Mouse (Mus musculus) heart, embryonic 16.5 days (tissue): ENCODE results near the gene Catsperd. TPM values are rescaled to one million over a fixed set of nuclear protein-coding genes. Genes with fewer than 3 reads are reported as not detected.

ENCODE experiments used
- ATAC-seq: fragments of 200-750 bp; cut with Nextera tagmentation; replicated peaks from 2 replicates; pipeline ENCODE4 v1.8.0; 2017; ENCODE audit warnings: moderate number of reproducible peaks; ENCODE audit not compliant: insufficient read depth, low FRiP score; ENCODE audit errors: extremely low read depth
- H3K27ac ChIP-seq: fragments of 300-500 bp; sonication (generic); 2 replicates; pipeline ENCODE4 v1.5.1; 2014; ENCODE audit warnings: mild to moderate bottlenecking, low read length, control low read depth, moderate library complexity
- H3K27me3 ChIP-seq: fragments of 300-500 bp; sonication (generic); 2 replicates; pipeline ENCODE4 v1.6.1; 2014; ENCODE audit warnings: low read length, mixed read lengths; ENCODE audit not compliant: control insufficient read depth, insufficient read depth
- H3K36me3 ChIP-seq: fragments of 300-500 bp; sonication (generic); 2 replicates; pipeline ENCODE4 v1.6.1; 2014; ENCODE audit not compliant: control insufficient read depth, insufficient read depth
- H3K4me1 ChIP-seq: fragments of 300-500 bp; sonication (generic); 2 replicates; pipeline ENCODE4 v1.6.1; 2014; ENCODE audit warnings: low read length, mixed read lengths; ENCODE audit not compliant: control insufficient read depth, insufficient read depth
- H3K4me2 ChIP-seq: fragments of 300-500 bp; sonication (generic); 2 replicates; pipeline ENCODE4 v1.6.1; 2014; ENCODE audit warnings: low read depth, mild to moderate bottlenecking, control low read depth, low read length
- H3K4me3 ChIP-seq: fragments of 300-500 bp; sonication (generic); 2 replicates; pipeline ENCODE4 v1.5.1; 2014; ENCODE audit warnings: mild to moderate bottlenecking, control low read depth, low read length
- H3K9ac ChIP-seq: fragments of 300-500 bp; sonication (generic); 2 replicates; pipeline ENCODE4 v1.6.1; 2014; ENCODE audit warnings: low read length, control low read depth
- H3K9me3 ChIP-seq: fragments of 300-500 bp; sonication (generic); replicated peaks from 2 replicates; pipeline ENCODE4 v1.6.1; 2016; ENCODE audit warnings: low read length; ENCODE audit not compliant: control insufficient read depth
- WGBS: fragments of 180-500 bp; shearing (Covaris S2); extraction: QIAGEN DNeasy Blood & Tissue Kit; methylation state at CpG from one replicate; pipeline ENCODE4 v1.1.7; 2014; 5-methylcytosine and 5-hydroxymethylcytosine counted together
- polyA plus RNA-seq: library from polyadenylated mRNA; unstranded; fragments of >200 nt; fragmentation: Nextera tagmentation; extraction: Ambion mirVana; gene quantifications from 2 replicates; pipeline ENCODE4 v1.2.1, GENCODE M21; 2015

The Catsperd gene
- polyA plus RNA-seq, 1 experiment from 2014 or later, result 0.29 TPM

DNA sequence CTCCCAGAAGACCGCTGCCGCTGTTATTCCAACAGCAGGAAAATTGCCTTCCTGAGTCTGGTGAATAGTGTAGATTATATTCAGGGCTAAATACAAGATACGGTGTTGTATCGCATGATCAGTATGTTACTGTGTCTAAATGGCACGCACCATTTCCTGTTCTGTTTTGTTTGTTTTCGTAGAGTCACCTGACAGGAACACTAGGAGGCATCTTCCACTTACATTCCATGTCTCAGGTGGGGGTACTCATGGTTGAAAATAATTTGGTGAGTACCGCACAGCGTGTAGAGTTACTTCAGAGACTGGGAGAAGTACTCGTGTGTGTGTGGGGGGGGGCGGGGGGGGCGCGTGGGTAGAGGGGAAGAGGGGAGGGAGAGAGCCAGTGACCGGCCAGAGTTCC is 19.6 kb downstream of the Catsperd start:
- no peaks in the 10 kb centered on the region for H3K4me1 ChIP-seq
- no peaks in the 10 kb centered on the region for H3K27me3 ChIP-seq
- no peak for ATAC-seq
- H3K9ac ChIP-seq, result no peak overlapping the region
- no peaks in the 10 kb centered on the region for H3K9me3 ChIP-seq
- WGBS, result 51% methylated on average over 11 of the region's 13 CpGs
- H3K36me3 ChIP-seq, result no peaks in the 10 kb centered on the region
- H3K27ac ChIP-seq, result no peak overlapping the region
- H3K4me2 ChIP-seq, result peak overlapping the region; percentile 16; the same call in 1 of the 2 replicates
- H3K4me3 ChIP-seq, result no peak overlapping the region

DNA sequence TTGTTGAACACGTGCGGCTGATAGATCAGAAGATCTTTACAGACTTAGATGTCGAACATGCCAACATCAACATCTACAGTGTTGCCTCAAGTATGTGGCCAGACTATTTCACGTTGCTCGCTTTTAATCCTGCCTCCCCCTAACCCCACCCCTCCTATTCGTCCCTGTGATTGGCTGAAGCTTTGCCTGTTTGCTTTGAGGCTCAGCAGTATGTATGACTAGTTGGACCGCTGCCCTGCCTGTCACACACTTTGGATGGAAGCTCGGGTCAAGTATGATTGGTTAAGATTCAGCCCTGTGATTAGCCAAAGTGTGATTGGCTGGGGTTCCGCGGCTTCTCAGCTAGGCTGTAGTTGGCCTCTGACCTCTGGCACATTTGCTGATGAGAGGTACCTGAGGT is 23.9 kb downstream of the Catsperd start:
- no peak overlapping the region for H3K4me2 ChIP-seq
- WGBS, result 26% methylated on average over 10 of the region's 10 CpGs
- no peaks in the 10 kb centered on the region for H3K36me3 ChIP-seq
- no peak for ATAC-seq
- H3K4me3 ChIP-seq, result no peak overlapping the region
- H3K4me1 ChIP-seq, result no peaks in the 10 kb centered on the region
- 0 out of 2 replicates have a peak, but pooled peaks cover 2% of the 10 kb centered on the region for H3K27me3 ChIP-seq
- no peak overlapping the region for H3K9ac ChIP-seq
- no peaks in the 10 kb centered on the region for H3K9me3 ChIP-seq
- H3K27ac ChIP-seq, result no peak overlapping the region

DNA sequence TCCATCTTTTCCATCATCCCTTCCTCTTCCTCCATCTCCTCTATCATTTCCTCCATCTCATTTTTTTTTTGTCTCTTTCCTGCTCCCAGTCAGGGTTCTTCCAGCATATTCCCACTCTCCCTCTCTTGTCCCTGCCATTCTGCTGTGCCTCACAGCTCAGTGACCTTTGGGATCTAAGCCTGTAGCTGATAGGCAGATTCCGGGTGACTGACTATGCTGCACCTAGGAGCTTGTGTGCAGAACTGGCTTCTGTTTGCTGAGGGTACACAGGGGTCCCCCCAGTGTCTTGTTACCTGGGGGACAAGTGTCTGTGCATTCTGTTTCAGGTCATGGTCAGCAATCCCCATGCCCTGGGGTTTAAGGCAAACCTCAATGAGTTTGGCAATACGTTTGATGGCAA is 26.8 kb downstream of the Catsperd start:
- no peaks in the 10 kb centered on the region for H3K36me3 ChIP-seq
- H3K27ac ChIP-seq, result no peak overlapping the region
- H3K4me1 ChIP-seq, result no peaks in the 10 kb centered on the region
- 65% methylated on average over 2 of the region's 2 CpGs for WGBS
- H3K9ac ChIP-seq, result no peak overlapping the region
- H3K4me3 ChIP-seq, result no peak overlapping the region
- H3K4me2 ChIP-seq, result no peak overlapping the region
- 0 out of 2 replicates have a peak, but pooled peaks cover 2% of the 10 kb centered on the region for H3K27me3 ChIP-seq
- ATAC-seq, result no peak
- no peaks in the 10 kb centered on the region for H3K9me3 ChIP-seq

DNA sequence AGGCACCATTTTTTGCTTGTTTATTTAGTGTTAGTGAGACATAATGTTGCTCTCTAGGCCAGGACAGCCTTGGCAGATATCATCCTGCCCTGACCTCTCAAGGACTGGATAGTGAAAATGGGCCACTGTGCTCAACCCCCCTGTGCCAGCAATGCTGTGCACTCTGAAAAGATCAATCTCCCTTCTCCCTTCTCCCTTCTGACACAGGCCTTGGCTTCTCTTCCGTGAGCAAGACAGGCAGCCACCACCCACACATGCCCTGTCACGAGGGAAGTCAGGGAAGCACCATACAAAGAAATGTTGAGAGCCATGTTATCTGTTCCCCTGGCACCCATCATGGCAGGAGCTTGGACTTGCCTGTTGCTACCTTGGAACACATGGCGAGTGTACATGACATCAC is 27.4 kb downstream of the Catsperd start:
- ATAC-seq, result no peak
- H3K4me3 ChIP-seq, result no peak overlapping the region
- H3K9me3 ChIP-seq, result no peaks in the 10 kb centered on the region
- H3K27me3 ChIP-seq, result 0 out of 2 replicates have a peak, but pooled peaks cover 2% of the 10 kb centered on the region
- WGBS, result 65% methylated on average over 3 of the region's 3 CpGs
- no peak overlapping the region for H3K27ac ChIP-seq
- no peaks in the 10 kb centered on the region for H3K36me3 ChIP-seq
- H3K4me1 ChIP-seq, result no peaks in the 10 kb centered on the region
- no peak overlapping the region for H3K4me2 ChIP-seq
- no peak overlapping the region for H3K9ac ChIP-seq

DNA sequence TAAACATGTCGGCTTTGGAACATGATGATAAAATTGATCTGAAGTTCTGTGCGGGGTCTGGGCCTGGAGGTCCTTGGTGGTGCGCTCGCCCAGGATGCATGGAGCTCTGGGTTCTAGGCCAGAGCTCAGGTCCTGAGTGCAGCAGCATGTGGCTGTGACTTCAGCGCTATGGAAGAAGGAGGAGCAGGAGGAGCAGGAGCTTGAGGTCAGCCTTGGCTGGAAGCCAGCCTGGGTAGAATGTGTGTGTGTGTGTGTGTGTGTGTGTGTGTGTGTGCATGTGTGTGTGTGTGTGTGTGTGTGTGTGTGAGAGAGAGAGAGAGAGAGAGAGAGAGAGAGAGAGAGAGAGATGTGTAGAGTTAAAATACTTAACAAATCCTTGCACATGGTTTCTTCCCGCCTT is 28.2 kb downstream of the Catsperd start:
- Histone ChIP-seq H3K36me3 (no peaks in the 10 kb centered on the region), H3K4me1 (no peaks in the 10 kb centered on the region), H3K9ac (no peak overlapping the region), H3K4me2 (no peak overlapping the region), H3K27ac (no peak overlapping the region), H3K4me3 (no peak overlapping the region), H3K9me3 (no peaks in the 10 kb centered on the region), H3K27me3 (0 out of 2 replicates have a peak, but pooled peaks cover 2% of the 10 kb centered on the region)
- WGBS, result 69% methylated on average over 6 of the region's 6 CpGs
- no peak for ATAC-seq

DNA sequence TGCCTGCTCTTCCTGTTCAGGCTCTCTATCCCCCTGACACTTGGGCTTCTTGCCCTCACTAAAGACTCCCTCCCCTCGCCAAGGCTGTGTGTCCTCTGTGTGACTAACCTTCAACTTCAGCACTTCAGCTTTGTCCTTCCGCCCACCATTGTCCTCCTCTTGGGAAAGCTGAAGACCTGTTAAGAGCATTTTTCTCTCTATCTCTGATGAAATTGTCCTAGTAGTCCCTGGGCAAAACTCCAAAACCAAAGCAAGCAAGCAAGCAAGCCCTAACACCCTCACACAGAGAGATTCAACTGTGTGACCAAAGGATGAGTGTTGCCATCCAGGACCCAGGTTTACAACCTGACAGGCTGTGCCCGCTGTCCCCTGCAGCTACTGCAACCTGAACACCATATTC is 35.7 kb downstream of the Catsperd start:
- 64% methylated on average over 3 of the region's 3 CpGs for WGBS
- Histone ChIP-seq H3K4me3 (no peak overlapping the region), H3K9me3 (no peaks in the 10 kb centered on the region), H3K27ac (no peak overlapping the region), H3K27me3 (peaks cover 5% of the 10 kb centered on the region; the same call in 1 of the 2 replicates), H3K4me2 (no peak overlapping the region), H3K4me1 (peaks cover 3% of the 10 kb centered on the region), H3K9ac (no peak overlapping the region), H3K36me3 (no peaks in the 10 kb centered on the region)
- ATAC-seq, result no peak

DNA sequence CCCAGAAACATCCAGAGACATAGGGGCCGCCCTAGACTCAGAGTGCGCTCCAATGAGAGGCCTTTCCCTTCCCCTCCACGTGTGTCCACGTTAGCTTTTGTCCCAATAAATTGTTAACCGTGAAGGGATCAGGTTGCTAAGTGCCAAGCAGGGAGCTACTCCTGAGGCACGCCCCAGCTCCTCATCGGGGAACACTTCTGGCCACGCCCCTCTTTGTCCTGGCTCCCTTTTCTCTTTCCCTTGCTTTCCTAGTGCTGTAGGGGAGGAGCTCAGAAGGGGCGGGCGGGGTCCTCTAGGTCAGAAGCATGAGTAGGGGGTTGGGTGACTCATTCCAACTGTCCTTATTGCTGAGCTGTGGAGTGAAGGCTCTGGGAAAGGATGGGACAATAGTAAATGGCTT is 36.4 kb downstream of the Catsperd start:
- no peaks in the 10 kb centered on the region for H3K9me3 ChIP-seq
- H3K9ac ChIP-seq, result no peak overlapping the region
- ATAC-seq, result no peak
- H3K4me2 ChIP-seq, result peak overlapping the region; percentile 40
- H3K4me3 ChIP-seq, result no peak overlapping the region
- 8% methylated on average over 10 of the region's 10 CpGs for WGBS
- no peaks in the 10 kb centered on the region for H3K36me3 ChIP-seq
- no peak overlapping the region for H3K27ac ChIP-seq
- H3K27me3 ChIP-seq, result peaks cover 5% of the 10 kb centered on the region; the same call in 1 of the 2 replicates
- peaks cover 3% of the 10 kb centered on the region for H3K4me1 ChIP-seq

DNA sequence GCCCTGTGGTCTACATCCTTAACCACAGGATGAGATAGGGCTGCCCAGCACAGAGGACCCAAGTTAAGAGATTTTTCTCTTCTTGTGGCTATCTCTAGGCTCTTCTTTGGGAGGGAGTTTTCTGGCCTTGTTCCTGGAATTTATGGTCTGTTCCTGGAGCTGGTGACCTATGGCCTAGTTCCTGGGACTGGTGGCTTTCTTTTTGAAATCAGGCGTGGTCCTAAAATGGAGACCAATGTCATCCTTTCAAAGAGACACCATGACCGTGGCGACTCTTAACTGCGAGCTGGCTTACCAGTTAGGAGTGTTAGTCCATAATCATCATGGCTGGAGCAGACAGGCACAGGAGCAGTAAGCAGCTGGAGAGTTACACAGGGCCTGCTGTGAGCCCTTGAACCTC is 38.4 kb downstream of the Catsperd start:
- peaks cover 5% of the 10 kb centered on the region; the same call in 1 of the 2 replicates for H3K27me3 ChIP-seq
- no peak overlapping the region for H3K9ac ChIP-seq
- no peaks in the 10 kb centered on the region for H3K36me3 ChIP-seq
- no peak overlapping the region for H3K27ac ChIP-seq
- H3K4me3 ChIP-seq, result no peak overlapping the region
- no peak for ATAC-seq
- 85% methylated on average over 4 of the region's 4 CpGs for WGBS
- no peak overlapping the region for H3K4me2 ChIP-seq
- no peaks in the 10 kb centered on the region for H3K9me3 ChIP-seq
- H3K4me1 ChIP-seq, result peaks cover 3% of the 10 kb centered on the region

DNA sequence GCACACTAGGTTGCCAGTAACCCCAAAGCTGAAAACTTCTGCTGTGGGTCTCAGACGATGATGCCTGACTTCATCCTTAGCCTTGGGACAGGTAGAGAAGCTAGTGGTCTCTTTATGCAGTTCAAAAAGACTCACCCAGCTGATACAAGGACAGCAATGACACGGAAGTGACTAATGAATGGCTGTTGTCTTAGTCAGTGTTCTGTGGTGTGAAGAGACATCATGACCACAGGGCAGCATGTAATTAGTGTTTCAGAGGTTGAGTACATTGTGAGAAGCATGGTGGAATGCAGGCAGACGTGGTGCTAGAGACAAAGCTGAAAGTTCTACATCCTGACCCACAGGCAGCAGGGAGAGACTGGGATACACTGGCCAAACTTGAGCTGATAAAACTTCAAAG is 39.6 kb downstream of the Catsperd start:
- no peaks in the 10 kb centered on the region for H3K36me3 ChIP-seq
- WGBS, result 65% methylated on average over 3 of the region's 3 CpGs

More for the DNA sequence above, 39.6 kb downstream of the Catsperd start:
- Histone ChIP-seq H3K27me3 (peaks cover 3% of the 10 kb centered on the region; the same call in 1 of the 2 replicates), H3K27ac (no peak overlapping the region), H3K9me3 (no peaks in the 10 kb centered on the region), H3K4me2 (no peak overlapping the region), H3K9ac (no peak overlapping the region), H3K4me1 (peaks cover 3% of the 10 kb centered on the region), H3K4me3 (no peak overlapping the region)
- no peak for ATAC-seq
